In the genomic region with DNA sequence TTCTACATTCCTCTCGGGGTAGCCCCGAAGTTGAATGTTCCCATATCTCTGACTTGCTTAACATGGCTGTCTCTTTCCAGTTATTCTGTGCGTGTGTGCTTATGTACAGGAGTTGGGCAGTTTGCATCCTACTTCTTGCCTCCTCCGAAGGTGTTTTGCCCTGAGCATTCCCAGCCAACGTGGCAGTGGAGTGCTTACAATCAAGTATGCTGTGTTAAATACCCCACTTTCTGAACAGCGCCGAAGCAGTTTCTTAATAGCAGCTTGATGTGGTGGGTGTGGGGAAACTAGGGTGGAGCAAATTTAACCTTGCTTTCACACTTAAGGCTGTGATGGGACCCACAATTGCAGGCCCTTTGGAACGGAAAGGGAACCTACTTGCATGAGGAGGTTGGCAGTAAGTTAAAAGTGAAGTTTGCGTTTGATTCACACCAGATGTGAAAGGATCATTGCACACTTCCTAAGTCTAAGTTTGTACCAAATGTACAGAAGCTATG, we compare ENCODE assay signal across 8 mouse cellular contexts. TPM values are rescaled to one million over a fixed set of nuclear protein-coding genes. Genes with fewer than 3 reads are reported as not detected.
A peak's percentile ranks its signal among the peaks of the same experiment; 100 is the strongest.
DNase-seq lines count a peak whose midpoint lies in the region; ATAC-seq and TF ChIP-seq lines count a peak whose summit lies in the region.

No protein-coding gene starts in this region.

- H3K36me3 ChIP-seq in lung, postnatal 0 days (ENCODE audit: insufficient read depth, low read length), result no peaks in the 10 kb centered on the region
- no peaks in the 10 kb centered on the region for H3K36me3 ChIP-seq in limb, embryonic 15.5 days
- H3K36me3 ChIP-seq in small intestine, adult 2 months (ENCODE audit: control insufficient read depth, insufficient read depth, low read length), result no peaks in the 10 kb centered on the region

- peak overlapping the region; percentile 77 for H3K4me3 ChIP-seq in lung, postnatal 0 days (ENCODE audit: low read depth, low read length)
- peak overlapping the region; percentile 78 for H3K4me3 ChIP-seq in embryonic fibroblast, embryonic 13.5 days (ENCODE audit: insufficient read depth, low read length)
- H3K4me3 ChIP-seq in limb, embryonic 15.5 days, result peak overlapping the region; percentile 82
- H3K4me3 ChIP-seq in small intestine, adult 2 months (ENCODE audit: low read depth, low read length), result peak overlapping the region; percentile 38

- TF ChIP-seq POLR2A in embryonic fibroblast, embryonic 13.5 days (IDR thresholded peaks at IDR 0.05; ENCODE audit: low read depth, low read length), result no peak
- TF ChIP-seq POLR2A in small intestine, adult 2 months (IDR thresholded peaks at IDR 0.05; ENCODE audit: low read depth, low read length), result no peak

- no peaks in the 10 kb centered on the region for H3K27me3 ChIP-seq in lung, postnatal 0 days (replicated peaks; ENCODE audit: insufficient read depth, low read length)
- H3K27me3 ChIP-seq in limb, embryonic 15.5 days, result no peaks in the 10 kb centered on the region
- H3K27me3 ChIP-seq in small intestine, adult 2 months (ENCODE audit: control insufficient read depth, insufficient read depth, low read length), result no peaks in the 10 kb centered on the region

- WGBS in lung, postnatal 0 days, result 21% methylated on average over 9 of the region's 9 CpGs
- 4% methylated on average over 9 of the region's 9 CpGs for WGBS in limb, embryonic 15.5 days
- 22% methylated on average over 9 of the region's 9 CpGs for WGBS in small intestine, adult 2 months

- intact Hi-C loops in gastrocnemius, postnatal 36 days (cut with DNase I), result no loop called here

- no peak for ATAC-seq in lung, postnatal 0 days
- no peak for ATAC-seq in limb, embryonic 15.5 days (ENCODE audit: insufficient number of reproducible peaks, low FRiP score, low TSS enrichment, low read depth)

- no peak for TF ChIP-seq EP300 in lung, postnatal 0 days (IDR thresholded peaks at IDR 0.05)

- H3K27ac ChIP-seq in lung, postnatal 0 days (ENCODE audit: low read length), result peak overlapping the region; percentile 20; the same call in 1 of the 2 replicates
- no peak overlapping the region for H3K27ac ChIP-seq in embryonic fibroblast, embryonic 13.5 days (ENCODE audit: insufficient read depth, low read length)
- H3K27ac ChIP-seq in limb, embryonic 15.5 days, result peak overlapping the region; percentile 24
- H3K27ac ChIP-seq in small intestine, adult 2 months (ENCODE audit: insufficient read depth, low read depth, low read length), result 0 out of 2 replicates have a peak overlapping the region, but pooled peaks have one; percentile 12

- H3K9ac ChIP-seq in lung, postnatal 0 days (replicated peaks; ENCODE audit: low read depth), result peak overlapping the region; percentile 65; the same call in 1 of the 2 replicates
- H3K9ac ChIP-seq in limb, embryonic 15.5 days, result peak overlapping the region; percentile 65

- H3K4me2 ChIP-seq in lung, postnatal 0 days (replicated peaks; ENCODE audit: low read depth, low read length), result peak overlapping the region; percentile 92
- peak overlapping the region; percentile 75 for H3K4me2 ChIP-seq in limb, embryonic 15.5 days

- H3K4me1 ChIP-seq in lung, postnatal 0 days (ENCODE audit: insufficient read depth, low read depth, low read length), result peaks cover 13% of the 10 kb centered on the region
- H3K4me1 ChIP-seq in embryonic fibroblast, embryonic 13.5 days (ENCODE audit: control insufficient read depth, insufficient read depth, low read length), result peaks cover 4% of the 10 kb centered on the region; the same call in 1 of the 2 replicates
- H3K4me1 ChIP-seq in limb, embryonic 15.5 days, result peaks cover 38% of the 10 kb centered on the region
- H3K4me1 ChIP-seq in small intestine, adult 2 months (ENCODE audit: control insufficient read depth, insufficient read depth, insufficient read length, low read length), result peaks cover 5% of the 10 kb centered on the region

- DNase-seq in lung, postnatal 0 days (ENCODE audit: low spot score), result peak; percentile 33
- no peak for DNase-seq in lung, adult 18-20 months
- no peak for DNase-seq in urinary bladder, postnatal 36 days (ENCODE audit: low spot score in 2 of 2)
- DNase-seq in gastrocnemius, postnatal 36 days, result no peak
- DNase-seq in kidney, postnatal 25 days, result no peak

- TF ChIP-seq CTCF in lung, postnatal 0 days (IDR thresholded peaks at IDR 0.05), result no peak
- TF ChIP-seq CTCF in embryonic fibroblast, embryonic 13.5 days (IDR thresholded peaks at IDR 0.05; ENCODE audit: borderline replicate concordance, insufficient read depth, low read length), result no peak
- no peak for TF ChIP-seq CTCF in small intestine, adult 2 months (IDR thresholded peaks at IDR 0.05; ENCODE audit: extremely low read depth, insufficient read length, insufficient replicate concordance, low read depth, low read length)

- H3K9me3 ChIP-seq in lung, postnatal 0 days (ENCODE audit: low read length), result no peaks in the 10 kb centered on the region
- no peaks in the 10 kb centered on the region for H3K9me3 ChIP-seq in limb, embryonic 15.5 days

RNA-seq across cellular contexts. Expression of gene Fam117a, which starts 1.1 kb away (rescaled TPM):
- polyA plus RNA-seq in lung, postnatal 0 days (2015; fragmentation: Nextera tagmentation; extraction: Ambion mirVana), result 20.4 and 21.6 TPM in 2 replicates
- 7.0 and 8.4 TPM in 2 replicates for polyA plus RNA-seq in embryonic fibroblast, embryonic 13.5 days (2011; ENCODE audit: insufficient read length, low read depth, missing spikeins)
- polyA plus RNA-seq in limb, embryonic 15.5 days (2015; fragmentation: Nextera tagmentation; extraction: Ambion mirVana), result 13.8 and 14.6 TPM in 2 replicates
- polyA plus RNA-seq in small intestine, adult 2 months (2012; rRNA removed), result 9.6 and 15.6 TPM in 2 replicates
- 1 to 10 TPM; 2.0 to 2.2 TPM for total RNA-seq in gastrocnemius, postnatal 36 days (2021)

RNA-seq across cellular contexts. Expression of gene Kat7, which starts 27.8 kb away (rescaled TPM):
- polyA plus RNA-seq in lung, postnatal 0 days (2015; fragmentation: Nextera tagmentation; extraction: Ambion mirVana), result 30.7 and 33.5 TPM in 2 replicates
- 56.1 and 58.4 TPM in 2 replicates for polyA plus RNA-seq in embryonic fibroblast, embryonic 13.5 days (2011; ENCODE audit: insufficient read length, low read depth, missing spikeins)
- 60.0 and 62.7 TPM in 2 replicates for polyA plus RNA-seq in limb, embryonic 15.5 days (2015; fragmentation: Nextera tagmentation; extraction: Ambion mirVana)
- polyA plus RNA-seq in small intestine, adult 2 months (2012; rRNA removed), result 9.6 and 19.4 TPM in 2 replicates
- total RNA-seq in gastrocnemius, postnatal 36 days (2021), result 10 to 100 TPM; 20.8 to 25.1 TPM

RNA-seq across cellular contexts. Expression of gene Slc35b1, which starts 46.6 kb away (rescaled TPM):
- polyA plus RNA-seq in lung, postnatal 0 days (2015; fragmentation: Nextera tagmentation; extraction: Ambion mirVana), result 87.3 and 96.8 TPM in 2 replicates
- polyA plus RNA-seq in embryonic fibroblast, embryonic 13.5 days (2011; ENCODE audit: insufficient read length, low read depth, missing spikeins), result 90.7 and 97.2 TPM in 2 replicates
- 95.0 and 102 TPM in 2 replicates for polyA plus RNA-seq in limb, embryonic 15.5 days (2015; fragmentation: Nextera tagmentation; extraction: Ambion mirVana)
- polyA plus RNA-seq in small intestine, adult 2 months (2012; rRNA removed), result 81.9 and 151 TPM in 2 replicates
- 10 to 100 TPM; 39.5 to 46.8 TPM for total RNA-seq in gastrocnemius, postnatal 36 days (2021)
